Mouse (Mus musculus) liver, embryonic 14.5 days (tissue): ENCODE measurements around the gene Sh3bp4.

ENCODE experiments used
- CTCF ChIP-seq: IDR thresholded peaks from 2 replicates; pipeline ENCODE4 v1.5.1; 2016; ENCODE audit warnings: antibody characterized with exemption, low read depth, control low read depth
- EP300 ChIP-seq: IDR thresholded peaks from 2 replicates; pipeline ENCODE4 v1.6.1; 2016; ENCODE audit warnings: antibody characterized with exemption, low read depth

GRCm38 (mm10) chr1:89103505-89103904, 33.3 kb downstream of the Sh3bp4 start:
- TF ChIP-seq CTCF: no peak
- no peak for TF ChIP-seq EP300
